Mouse (Mus musculus) brown adipose tissue, adult 24 weeks (tissue): ENCODE results near the gene Gm11037. TPM values are rescaled to one million over a fixed set of nuclear protein-coding genes. Genes with fewer than 3 reads are reported as not detected.
A peak's percentile ranks its signal among the peaks of the same experiment; 100 is the strongest.
"Not testable (repeated sequence)": the region's sequence is repeated elsewhere in the genome, so short reads cannot be mapped to it uniquely, and the experiment has no call there.

ENCODE experiments used
- H3K27ac ChIP-seq: fragments of 200-500 bp; replicated peaks from 2 replicates; pipeline ENCODE4 v1.5.1; 2012; ENCODE audit warnings: low read depth, mild to moderate bottlenecking, low read length
- H3K4me1 ChIP-seq: fragments of 200-500 bp; 2 replicates; pipeline ENCODE4 v1.6.1; 2012; ENCODE audit warnings: low read length, mixed read lengths; ENCODE audit not compliant: control insufficient read depth, insufficient read depth, insufficient read length
- H3K4me3 ChIP-seq: fragments of 200-500 bp; 2 replicates; pipeline ENCODE4 v1.5.1; 2012; ENCODE audit warnings: low read depth, mild to moderate bottlenecking, low read length, moderate library complexity; ENCODE audit not compliant: insufficient read depth
- polyA plus RNA-seq: library from polyadenylated mRNA; stranded (reverse); fragments of >200 nt; gene quantifications from 2 replicates; pipeline ENCODE4 v1.2.4, GENCODE M21; 2012; ENCODE audit not compliant: missing spikeins, insufficient read depth, insufficient read length

Gm11037 gene
- not detected in 2 replicates for polyA plus RNA-seq

- H3K4me3 ChIP-seq: no peak within 1 kb of the TSS
- H3K27ac ChIP-seq: peak within 1 kb of the TSS; percentile 77
- H3K4me1 ChIP-seq: peaks cover 16% of the 10 kb centered on the region
Measured at GRCm38 (mm10) chr2:131132930-131133547, at the start of gene Gm11037. Gene Gm11037, plus strand, starts transcription at chr2:131133497.

GRCm38 (mm10) chr2:131084206-131084605 is 49.1 kb upstream of the Gm11037 start:
- H3K27ac ChIP-seq: no peak overlapping the region
- no peaks in the 10 kb centered on the region for H3K4me1 ChIP-seq
- H3K4me3 ChIP-seq: no peak overlapping the region

- Histone ChIP-seq H3K4me3 (no peak within 1 kb of the TSS), H3K27ac (peak within 1 kb of the TSS; percentile 82), H3K4me1 (peaks cover 5% of the 10 kb centered on the region; the same call in 1 of the 2 replicates)
Measured at GRCm38 (mm10) chr2:131086667-131087390, 46.5 kb upstream of the Gm11037 start, which contains the start of gene Siglec1. Gene Siglec1, minus strand, starts transcription at chr2:131086765.

- no peak overlapping the region for H3K4me3 ChIP-seq
- peaks cover 5% of the 10 kb centered on the region; the same call in 1 of the 2 replicates for H3K4me1 ChIP-seq
- H3K27ac ChIP-seq: peak overlapping the region; percentile 20; the same call in 1 of the 2 replicates
Measured at GRCm38 (mm10) chr2:131088581-131088980, 44.7 kb upstream of the Gm11037 start.

- Histone ChIP-seq H3K27ac (peak overlapping the region; percentile 66), H3K4me3 (no peak overlapping the region)
Measured at GRCm38 (mm10) chr2:131089634-131090033, 43.7 kb upstream of the Gm11037 start.

GRCm38 (mm10) chr2:131090852-131091251 is 42.4 kb upstream of the Gm11037 start:
- H3K4me3 ChIP-seq: no peak overlapping the region
- peak overlapping the region; percentile 66 for H3K27ac ChIP-seq
- H3K4me1 ChIP-seq: peaks cover 7% of the 10 kb centered on the region; the same call in 1 of the 2 replicates

More at GRCm38 (mm10) chr2:131089634-131090033, 43.7 kb upstream of the Gm11037 start:
- peaks cover 5% of the 10 kb centered on the region; the same call in 1 of the 2 replicates for H3K4me1 ChIP-seq

- no peak overlapping the region for H3K27ac ChIP-seq
- no peak overlapping the region for H3K4me3 ChIP-seq
- H3K4me1 ChIP-seq: peaks cover 29% of the 10 kb centered on the region; the same call in 1 of the 2 replicates
Measured at GRCm38 (mm10) chr2:131093577-131093976, 39.7 kb upstream of the Gm11037 start.

GRCm38 (mm10) chr2:131094823-131095222 is 38.5 kb upstream of the Gm11037 start:
- Histone ChIP-seq H3K27ac (no peak overlapping the region), H3K4me3 (no peak overlapping the region)

GRCm38 (mm10) chr2:131096101-131096795 is 37.0 kb upstream of the Gm11037 start:
- Histone ChIP-seq H3K4me1 (peaks cover 27% of the 10 kb centered on the region; the same call in 1 of the 2 replicates), H3K4me3 (0 out of 2 replicates have a peak overlapping the region, but pooled peaks have one; percentile 11), H3K27ac (peak overlapping the region; percentile 98)

More at GRCm38 (mm10) chr2:131094823-131095222, 38.5 kb upstream of the Gm11037 start:
- peaks cover 29% of the 10 kb centered on the region; the same call in 1 of the 2 replicates for H3K4me1 ChIP-seq

GRCm38 (mm10) chr2:131097087-131097486 is 36.2 kb upstream of the Gm11037 start:
- H3K27ac ChIP-seq: peak overlapping the region; percentile 96
- no peak overlapping the region for H3K4me3 ChIP-seq
- H3K4me1 ChIP-seq: peaks cover 24% of the 10 kb centered on the region; the same call in 1 of the 2 replicates

GRCm38 (mm10) chr2:131101530-131101929 is 31.8 kb upstream of the Gm11037 start:
- peaks cover 30% of the 10 kb centered on the region; the same call in 1 of the 2 replicates for H3K4me1 ChIP-seq
- H3K27ac ChIP-seq: no peak overlapping the region
- no peak overlapping the region for H3K4me3 ChIP-seq

- peaks cover 12% of the 10 kb centered on the region; the same call in 1 of the 2 replicates for H3K4me1 ChIP-seq
- no peak overlapping the region for H3K27ac ChIP-seq
- H3K4me3 ChIP-seq: no peak overlapping the region
Measured at GRCm38 (mm10) chr2:131104021-131104420, 29.3 kb upstream of the Gm11037 start.

- not testable (repeated sequence) for H3K4me3 ChIP-seq
Measured at GRCm38 (mm10) chr2:131105061-131105460, 28.2 kb upstream of the Gm11037 start.

GRCm38 (mm10) chr2:131105989-131106388 is 27.3 kb upstream of the Gm11037 start:
- Histone ChIP-seq H3K27ac (no peak overlapping the region), H3K4me1 (peaks cover 12% of the 10 kb centered on the region; the same call in 1 of the 2 replicates), H3K4me3 (no peak overlapping the region)

More at GRCm38 (mm10) chr2:131105061-131105460, 28.2 kb upstream of the Gm11037 start:
- H3K27ac ChIP-seq: not testable (repeated sequence)
- peaks cover 12% of the 10 kb centered on the region; the same call in 1 of the 2 replicates for H3K4me1 ChIP-seq
